Mouse (Mus musculus): ENCODE results near the gene Foxm1.

- TF ChIP-seq CTCF (IDR thresholded peaks at IDR 0.05; ENCODE audit: low read depth) (no peak), EP300 (IDR thresholded peaks at IDR 0.05; ENCODE audit: low read depth) (no peak)
These were observed 36.2 kb downstream of the Foxm1 start, which contains the start of gene Nrip2 for GRCm38 (mm10) chr6:128398996-128399395.

All from liver, postnatal 0 days (tissue).